Mouse (Mus musculus) heart, embryonic 16.5 days (tissue): ENCODE measurements around the gene Cobll1. TPM values are rescaled to one million over a fixed set of nuclear protein-coding genes. Genes with fewer than 3 reads are reported as not detected.

Source experiments
- ATAC-seq: fragments of 200-750 bp; cut with Nextera tagmentation; replicated peaks from 2 replicates; pipeline ENCODE4 v1.8.0; 2017; ENCODE audit warnings: moderate number of reproducible peaks; ENCODE audit not compliant: insufficient read depth, low FRiP score; ENCODE audit errors: extremely low read depth
- H3K27ac ChIP-seq: fragments of 300-500 bp; sonication (generic); 2 replicates; pipeline ENCODE4 v1.5.1; 2014; ENCODE audit warnings: mild to moderate bottlenecking, low read length, control low read depth, moderate library complexity
- H3K27me3 ChIP-seq: fragments of 300-500 bp; sonication (generic); 2 replicates; pipeline ENCODE4 v1.6.1; 2014; ENCODE audit warnings: low read length, mixed read lengths; ENCODE audit not compliant: control insufficient read depth, insufficient read depth
- H3K36me3 ChIP-seq: fragments of 300-500 bp; sonication (generic); 2 replicates; pipeline ENCODE4 v1.6.1; 2014; ENCODE audit not compliant: control insufficient read depth, insufficient read depth
- H3K4me1 ChIP-seq: fragments of 300-500 bp; sonication (generic); 2 replicates; pipeline ENCODE4 v1.6.1; 2014; ENCODE audit warnings: low read length, mixed read lengths; ENCODE audit not compliant: control insufficient read depth, insufficient read depth
- H3K4me2 ChIP-seq: fragments of 300-500 bp; sonication (generic); 2 replicates; pipeline ENCODE4 v1.6.1; 2014; ENCODE audit warnings: low read depth, mild to moderate bottlenecking, control low read depth, low read length
- H3K4me3 ChIP-seq: fragments of 300-500 bp; sonication (generic); 2 replicates; pipeline ENCODE4 v1.5.1; 2014; ENCODE audit warnings: mild to moderate bottlenecking, control low read depth, low read length
- H3K9ac ChIP-seq: fragments of 300-500 bp; sonication (generic); 2 replicates; pipeline ENCODE4 v1.6.1; 2014; ENCODE audit warnings: low read length, control low read depth
- H3K9me3 ChIP-seq: fragments of 300-500 bp; sonication (generic); replicated peaks from 2 replicates; pipeline ENCODE4 v1.6.1; 2016; ENCODE audit warnings: low read length; ENCODE audit not compliant: control insufficient read depth
- WGBS: fragments of 180-500 bp; shearing (Covaris S2); extraction: QIAGEN DNeasy Blood & Tissue Kit; methylation state at CpG from one replicate; pipeline ENCODE4 v1.1.7; 2014; 5-methylcytosine and 5-hydroxymethylcytosine counted together
- polyA plus RNA-seq: library from polyadenylated mRNA; unstranded; fragments of >200 nt; fragmentation: Nextera tagmentation; extraction: Ambion mirVana; gene quantifications from 2 replicates; pipeline ENCODE4 v1.2.1, GENCODE M21; 2015

Cobll1 gene
- polyA plus RNA-seq, 1 experiment from 2014 or later: 12.6 TPM

GRCm38 (mm10) chr2:65157325-65157724 lies 81.9 kb downstream of the Cobll1 start:
- Histone ChIP-seq H3K4me2 (no peak overlapping the region), H3K9me3 (no peaks in the 10 kb centered on the region), H3K9ac (no peak overlapping the region), H3K27me3 (no peaks in the 10 kb centered on the region), H3K4me1 (0 out of 2 replicates have a peak, but pooled peaks cover 2% of the 10 kb centered on the region), H3K36me3 (no peaks in the 10 kb centered on the region), H3K27ac (no peak overlapping the region), H3K4me3 (no peak overlapping the region)
- no peak for ATAC-seq
- 68% methylated on average over 2 of the region's 2 CpGs for WGBS

- no peaks in the 10 kb centered on the region for H3K4me1 ChIP-seq
- no peak overlapping the region for H3K4me2 ChIP-seq
- no peak overlapping the region for H3K4me3 ChIP-seq
- WGBS: 84% methylated on average over 6 of the region's 6 CpGs
- no peak for ATAC-seq
- no peaks in the 10 kb centered on the region; the same call in 1 of the 2 replicates for H3K36me3 ChIP-seq
- no peaks in the 10 kb centered on the region for H3K27me3 ChIP-seq
- H3K27ac ChIP-seq: no peak overlapping the region
- no peaks in the 10 kb centered on the region for H3K9me3 ChIP-seq
- H3K9ac ChIP-seq: no peak overlapping the region
These were observed 90.3 kb downstream of the Cobll1 start for GRCm38 (mm10) chr2:65148928-65149327.

DNA sequence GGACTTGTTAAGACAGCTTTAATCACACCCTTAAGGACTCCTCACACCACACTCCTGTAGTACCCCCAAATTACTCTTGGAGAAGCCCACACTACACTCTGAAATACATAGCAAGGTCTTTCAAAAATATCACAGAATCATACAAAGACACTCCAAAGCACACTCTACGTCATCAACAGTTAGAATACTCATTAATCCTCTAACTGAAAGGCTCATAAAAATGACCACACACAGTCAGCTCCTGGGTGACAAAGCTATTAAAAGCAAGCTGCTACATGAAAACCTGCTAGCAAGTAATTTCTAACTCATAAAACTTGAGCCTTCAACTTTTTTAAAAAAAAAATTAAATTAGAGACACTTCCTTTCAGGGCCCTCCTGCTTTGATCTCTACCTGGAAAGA lies 91.8 kb downstream of the Cobll1 start:
- H3K9ac ChIP-seq: no peak overlapping the region
- no peaks in the 10 kb centered on the region for H3K27me3 ChIP-seq
- H3K36me3 ChIP-seq: no peaks in the 10 kb centered on the region; the same call in 1 of the 2 replicates
- peaks cover 6% of the 10 kb centered on the region for H3K9me3 ChIP-seq
- H3K4me3 ChIP-seq: no peak overlapping the region
- WGBS: 83% methylated on average over 1 of the region's 1 CpGs
- H3K4me2 ChIP-seq: no peak overlapping the region
- no peaks in the 10 kb centered on the region for H3K4me1 ChIP-seq
- H3K27ac ChIP-seq: no peak overlapping the region
- no peak for ATAC-seq

- 59% methylated on average over 6 of the region's 6 CpGs for WGBS
- peak; percentile 79; the same call in 1 of the 2 replicates for ATAC-seq
- peaks cover 8% of the 10 kb centered on the region for H3K4me1 ChIP-seq
- peaks cover 6% of the 10 kb centered on the region for H3K9me3 ChIP-seq
- H3K4me3 ChIP-seq: no peak overlapping the region
- H3K4me2 ChIP-seq: no peak overlapping the region
- H3K27me3 ChIP-seq: no peaks in the 10 kb centered on the region
- H3K36me3 ChIP-seq: no peaks in the 10 kb centered on the region; the same call in 1 of the 2 replicates
- no peak overlapping the region for H3K9ac ChIP-seq
- no peak overlapping the region for H3K27ac ChIP-seq
These were observed 93.6 kb downstream of the Cobll1 start for GRCm38 (mm10) chr2:65145421-65146117.

GRCm38 (mm10) chr2:65141093-65141661 lies 98.0 kb downstream of the Cobll1 start:
- no peak for ATAC-seq
- Histone ChIP-seq H3K27ac (no peak overlapping the region; the same call in 1 of the 2 replicates), H3K4me1 (peaks cover 21% of the 10 kb centered on the region), H3K27me3 (no peaks in the 10 kb centered on the region), H3K9me3 (peaks cover 6% of the 10 kb centered on the region), H3K36me3 (no peaks in the 10 kb centered on the region), H3K4me2 (no peak overlapping the region), H3K9ac (no peak overlapping the region), H3K4me3 (no peak overlapping the region)
- WGBS: 54% methylated on average over 4 of the region's 4 CpGs

GRCm38 (mm10) chr2:65140330-65140922 lies 98.8 kb downstream of the Cobll1 start:
- peak; percentile 80 for ATAC-seq
- Histone ChIP-seq H3K9ac (0 out of 2 replicates have a peak overlapping the region, but pooled peaks have one; percentile 15), H3K27me3 (no peaks in the 10 kb centered on the region), H3K4me2 (peak overlapping the region; percentile 10; the same call in 1 of the 2 replicates), H3K4me3 (no peak overlapping the region), H3K36me3 (no peaks in the 10 kb centered on the region), H3K9me3 (peaks cover 6% of the 10 kb centered on the region), H3K27ac (peak overlapping the region; percentile 72), H3K4me1 (peaks cover 21% of the 10 kb centered on the region)
- 16% methylated on average over 6 of the region's 6 CpGs for WGBS

GRCm38 (mm10) chr2:65139606-65140329 lies 99.4 kb downstream of the Cobll1 start:
- Histone ChIP-seq H3K9me3 (peaks cover 6% of the 10 kb centered on the region), H3K4me3 (no peak overlapping the region), H3K4me2 (no peak overlapping the region; the same call in 1 of the 2 replicates), H3K27me3 (no peaks in the 10 kb centered on the region), H3K4me1 (peaks cover 21% of the 10 kb centered on the region), H3K36me3 (no peaks in the 10 kb centered on the region), H3K9ac (0 out of 2 replicates have a peak overlapping the region, but pooled peaks have one; percentile 15), H3K27ac (peak overlapping the region; percentile 46; the same call in 1 of the 2 replicates)
- WGBS: 69% methylated on average over 4 of the region's 4 CpGs
- no peak for ATAC-seq

DNA sequence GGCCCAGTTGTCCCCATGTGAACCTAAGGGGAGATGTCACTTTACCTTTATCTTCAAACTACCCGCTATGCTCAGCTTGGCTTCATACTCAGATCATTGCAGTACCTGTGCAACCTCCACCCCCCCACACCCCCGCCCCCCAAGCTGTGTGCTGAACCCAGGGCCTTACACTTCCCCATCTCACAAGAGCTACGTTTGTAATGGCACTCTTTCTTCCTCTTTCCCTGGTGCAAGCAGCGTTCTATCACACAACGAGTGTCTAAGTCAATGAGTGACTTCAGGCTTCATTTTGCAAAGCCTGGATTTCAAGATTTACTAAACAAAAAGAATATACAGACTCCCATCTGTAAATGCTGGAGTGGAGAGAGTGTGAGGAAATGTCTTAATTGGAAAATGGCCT lies 100.2 kb downstream of the Cobll1 start:
- Histone ChIP-seq H3K4me3 (no peak overlapping the region), H3K4me1 (peaks cover 21% of the 10 kb centered on the region), H3K4me2 (no peak overlapping the region), H3K9ac (no peak overlapping the region), H3K36me3 (no peaks in the 10 kb centered on the region), H3K9me3 (peaks cover 6% of the 10 kb centered on the region), H3K27ac (no peak overlapping the region), H3K27me3 (no peaks in the 10 kb centered on the region)
- no peak for ATAC-seq
- WGBS: 73% methylated on average over 5 of the region's 5 CpGs
